Mouse (Mus musculus): ENCODE measurements around the gene Immp2l. TPM values are rescaled to one million over a fixed set of nuclear protein-coding genes. Genes with fewer than 3 reads are reported as not detected.
"Not testable (repeated sequence)": the region's sequence is repeated elsewhere in the genome, so short reads cannot be mapped to it uniquely, and the experiment has no call there.

Immp2l gene
- polyA plus RNA-seq, 1 experiment from 2014 or later: 18.5 TPM

DNA sequence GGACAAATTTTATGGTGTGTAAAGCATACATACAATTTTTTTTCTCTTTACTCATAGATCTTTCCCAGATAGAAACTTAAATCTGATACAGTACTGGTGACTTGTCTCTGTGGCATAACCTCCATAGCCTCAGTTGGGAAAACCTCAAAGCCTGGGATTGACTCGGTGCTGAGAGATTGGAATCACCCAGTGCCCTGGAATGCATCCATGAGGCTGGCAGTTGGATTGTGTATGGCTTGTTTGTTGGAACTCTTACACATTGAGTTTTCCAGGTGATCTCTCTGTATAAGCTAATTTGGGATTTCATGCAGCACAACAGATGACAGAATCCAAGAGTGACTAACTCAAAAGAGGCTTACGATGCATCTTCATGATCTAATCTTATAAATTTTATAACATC, 815.4 kb downstream of the Immp2l start:
- Histone ChIP-seq H3K4me1 (ENCODE audit: control insufficient read depth, insufficient read depth, low read length) (no peaks in the 10 kb centered on the region), H3K36me3 (ENCODE audit: control insufficient read depth, insufficient read depth, low read length) (no peaks in the 10 kb centered on the region), H3K4me2 (replicated peaks; ENCODE audit: low read depth, low read length) (no peak overlapping the region), H3K27me3 (ENCODE audit: control insufficient read depth, insufficient read depth, low read length) (no peaks in the 10 kb centered on the region), H3K9ac (replicated peaks; ENCODE audit: low read depth, low read length) (no peak overlapping the region), H3K9me3 (ENCODE audit: control insufficient read depth, low read depth, low read length) (no peaks in the 10 kb centered on the region), H3K4me3 (ENCODE audit: low read depth, low read length) (no peak overlapping the region), H3K27ac (ENCODE audit: low read length) (no peak overlapping the region)
- 93% methylated on average over 2 of the region's 2 CpGs for WGBS
- no peak for ATAC-seq (ENCODE audit: insufficient number of reproducible peaks, insufficient read depth, low FRiP score, low read depth)

DNA sequence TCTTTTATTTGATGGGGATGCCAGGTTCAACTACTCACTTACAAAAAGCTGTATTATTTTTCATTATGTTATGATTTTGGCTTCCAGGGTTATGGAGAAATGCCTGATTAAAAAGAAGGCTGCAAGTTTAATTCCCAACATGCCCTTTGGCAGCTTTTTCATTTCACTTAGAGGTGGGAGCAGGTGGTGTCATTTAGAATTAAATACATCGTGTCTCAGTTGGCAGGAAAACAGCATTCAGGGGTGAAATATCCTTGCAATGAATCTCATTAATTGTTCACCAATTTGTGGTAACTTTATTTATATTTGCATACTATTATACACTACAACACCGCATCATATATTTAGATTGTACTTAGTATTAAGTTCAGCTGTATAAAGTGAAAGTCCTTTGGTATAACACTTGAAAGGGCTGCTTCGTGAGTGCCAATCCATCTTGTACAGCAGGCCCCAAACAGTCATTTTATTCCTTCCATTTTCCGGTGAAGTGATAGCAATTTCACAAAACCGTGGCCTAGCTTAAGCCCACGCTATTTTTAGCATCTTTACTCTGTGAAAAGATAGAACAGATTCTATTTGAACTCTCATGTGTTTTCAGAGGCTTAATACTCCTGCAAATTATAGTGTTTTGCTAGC, 818.9 kb downstream of the Immp2l start:
- 39% methylated on average over 6 of the region's 6 CpGs for WGBS
- ATAC-seq (ENCODE audit: insufficient number of reproducible peaks, insufficient read depth, low FRiP score, low read depth): no peak
- Histone ChIP-seq H3K4me1 (ENCODE audit: control insufficient read depth, insufficient read depth, low read length) (no peaks in the 10 kb centered on the region), H3K4me3 (ENCODE audit: low read depth, low read length) (no peak overlapping the region), H3K36me3 (ENCODE audit: control insufficient read depth, insufficient read depth, low read length) (no peaks in the 10 kb centered on the region), H3K9me3 (ENCODE audit: control insufficient read depth, low read depth, low read length) (no peaks in the 10 kb centered on the region), H3K27ac (ENCODE audit: low read length) (no peak overlapping the region), H3K9ac (replicated peaks; ENCODE audit: low read depth, low read length) (no peak overlapping the region), H3K27me3 (ENCODE audit: control insufficient read depth, insufficient read depth, low read length) (no peaks in the 10 kb centered on the region), H3K4me2 (replicated peaks; ENCODE audit: low read depth, low read length) (no peak overlapping the region)

DNA sequence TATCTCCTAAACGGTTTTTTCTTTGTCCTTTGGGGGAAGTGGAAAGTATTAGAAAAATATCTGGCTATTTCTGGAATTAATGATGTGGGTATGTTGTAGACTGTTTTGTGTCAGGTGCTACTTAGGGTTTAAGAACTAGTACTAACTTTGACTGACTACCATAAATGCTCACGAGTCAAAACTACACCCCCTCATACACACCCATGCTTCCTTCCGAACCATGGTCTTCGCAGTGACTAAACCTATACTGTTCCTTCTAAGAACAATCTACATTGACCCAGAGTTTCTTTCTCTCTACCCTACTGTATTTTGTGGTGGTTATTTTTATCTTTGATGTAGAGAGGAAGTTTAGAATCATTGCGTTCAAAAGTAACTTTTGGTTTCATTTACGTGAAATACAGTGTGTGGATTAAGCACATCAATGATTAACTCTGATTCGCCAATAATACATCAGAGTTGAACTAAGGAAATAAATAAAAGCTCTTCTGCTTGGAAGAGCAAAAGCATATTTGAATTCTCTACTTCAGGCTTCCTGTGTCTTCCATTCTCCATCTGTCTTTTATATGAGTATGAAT, 828.1 kb downstream of the Immp2l start:
- no peak overlapping the region for H3K9ac ChIP-seq (replicated peaks; ENCODE audit: low read depth, low read length)
- WGBS: 83% methylated on average over 7 of the region's 7 CpGs
- H3K4me2 ChIP-seq (replicated peaks; ENCODE audit: low read depth, low read length): no peak overlapping the region
- no peak overlapping the region for H3K27ac ChIP-seq (ENCODE audit: low read length)
- no peak overlapping the region for H3K4me3 ChIP-seq (ENCODE audit: low read depth, low read length)
- no peaks in the 10 kb centered on the region for H3K36me3 ChIP-seq (ENCODE audit: control insufficient read depth, insufficient read depth, low read length)
- no peaks in the 10 kb centered on the region for H3K4me1 ChIP-seq (ENCODE audit: control insufficient read depth, insufficient read depth, low read length)
- H3K9me3 ChIP-seq (ENCODE audit: control insufficient read depth, low read depth, low read length): no peaks in the 10 kb centered on the region
- no peaks in the 10 kb centered on the region for H3K27me3 ChIP-seq (ENCODE audit: control insufficient read depth, insufficient read depth, low read length)
- no peak for ATAC-seq (ENCODE audit: insufficient number of reproducible peaks, insufficient read depth, low FRiP score, low read depth)

DNA sequence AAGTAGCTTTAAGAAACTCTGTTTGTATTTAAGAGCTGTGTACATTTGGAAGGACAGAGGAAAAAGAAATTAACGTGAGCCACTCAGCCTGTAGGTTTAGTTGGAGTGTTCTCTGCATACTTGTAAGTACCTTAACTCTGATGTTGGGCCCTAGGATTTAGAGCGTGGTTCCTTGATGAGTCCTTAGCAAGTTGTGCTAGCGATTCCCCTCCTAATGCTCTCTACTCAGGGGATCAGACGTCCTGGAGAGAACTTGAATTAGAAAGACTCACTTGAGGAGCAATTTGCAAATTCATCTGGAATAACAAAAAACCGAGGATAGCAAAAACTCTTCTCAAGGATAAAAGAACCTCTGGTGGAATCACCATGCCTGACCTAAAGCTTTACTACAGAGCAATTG, 835.8 kb downstream of the Immp2l start:
- H3K4me2 ChIP-seq (replicated peaks; ENCODE audit: low read depth, low read length); H3K4me3 ChIP-seq (ENCODE audit: low read depth, low read length); H3K27ac ChIP-seq (ENCODE audit: low read length); H3K36me3 ChIP-seq (ENCODE audit: control insufficient read depth, insufficient read depth, low read length); H3K27me3 ChIP-seq (ENCODE audit: control insufficient read depth, insufficient read depth, low read length); H3K4me1 ChIP-seq (ENCODE audit: control insufficient read depth, insufficient read depth, low read length); H3K9ac ChIP-seq (replicated peaks; ENCODE audit: low read depth, low read length); H3K9me3 ChIP-seq (ENCODE audit: control insufficient read depth, low read depth, low read length); ATAC-seq (ENCODE audit: insufficient number of reproducible peaks, insufficient read depth, low FRiP score, low read depth): not testable (repeated sequence)
- 52% methylated on average over 5 of the region's 5 CpGs for WGBS

DNA sequence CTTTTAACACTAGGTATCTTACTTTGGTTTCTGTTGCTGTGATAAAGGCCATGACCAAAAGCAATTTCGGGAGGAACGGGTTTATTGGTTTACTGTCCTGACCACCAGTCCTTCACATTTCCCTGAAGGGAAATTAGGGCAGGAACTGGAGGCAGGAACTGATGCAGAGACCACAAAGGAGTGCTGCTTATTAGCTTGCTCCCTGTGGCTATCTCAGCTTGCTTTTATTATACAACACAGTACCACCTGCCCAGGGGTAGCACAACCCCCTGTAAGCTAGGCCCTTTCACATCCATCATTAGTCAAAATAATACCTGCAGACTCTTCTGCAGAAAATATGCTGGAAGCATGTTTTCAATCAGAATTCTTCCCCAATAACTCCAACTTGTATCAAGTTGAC, 844.4 kb downstream of the Immp2l start:
- ATAC-seq (ENCODE audit: insufficient number of reproducible peaks, insufficient read depth, low FRiP score, low read depth): 0 out of 2 replicates have a peak, but pooled peaks have one; percentile 46
- no peaks in the 10 kb centered on the region for H3K9me3 ChIP-seq (ENCODE audit: control insufficient read depth, low read depth, low read length)
- H3K4me2 ChIP-seq (replicated peaks; ENCODE audit: low read depth, low read length): no peak overlapping the region
- no peak overlapping the region for H3K4me3 ChIP-seq (ENCODE audit: low read depth, low read length)
- no peaks in the 10 kb centered on the region for H3K36me3 ChIP-seq (ENCODE audit: control insufficient read depth, insufficient read depth, low read length)
- 90% methylated on average over 2 of the region's 2 CpGs for WGBS
- H3K4me1 ChIP-seq (ENCODE audit: control insufficient read depth, insufficient read depth, low read length): no peaks in the 10 kb centered on the region
- H3K27me3 ChIP-seq (ENCODE audit: control insufficient read depth, insufficient read depth, low read length): no peaks in the 10 kb centered on the region
- no peak overlapping the region for H3K27ac ChIP-seq (ENCODE audit: low read length)
- no peak overlapping the region for H3K9ac ChIP-seq (replicated peaks; ENCODE audit: low read depth, low read length)

DNA sequence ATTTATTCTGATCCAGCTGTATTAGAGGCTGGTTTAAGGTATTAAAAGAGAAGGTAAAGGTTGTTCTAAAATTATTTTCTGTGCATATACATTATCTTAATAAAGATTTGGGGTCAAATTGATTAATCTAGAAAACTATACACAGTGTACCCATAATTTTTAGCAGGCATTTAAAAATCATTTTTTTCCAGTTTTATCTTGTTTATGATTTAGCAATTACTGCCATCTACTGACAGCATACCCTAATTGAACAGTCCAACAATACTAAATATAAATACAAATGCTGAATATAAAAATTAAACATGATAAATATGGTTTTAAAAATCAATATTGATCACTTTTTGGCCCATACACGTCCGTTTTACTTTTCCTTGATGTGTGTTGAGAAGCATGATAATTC, 850.1 kb downstream of the Immp2l start:
- Histone ChIP-seq H3K36me3 (ENCODE audit: control insufficient read depth, insufficient read depth, low read length) (no peaks in the 10 kb centered on the region), H3K4me1 (ENCODE audit: control insufficient read depth, insufficient read depth, low read length) (no peaks in the 10 kb centered on the region), H3K9me3 (ENCODE audit: control insufficient read depth, low read depth, low read length) (no peaks in the 10 kb centered on the region), H3K4me3 (ENCODE audit: low read depth, low read length) (no peak overlapping the region), H3K27ac (ENCODE audit: low read length) (no peak overlapping the region), H3K27me3 (ENCODE audit: control insufficient read depth, insufficient read depth, low read length) (no peaks in the 10 kb centered on the region), H3K4me2 (replicated peaks; ENCODE audit: low read depth, low read length) (no peak overlapping the region), H3K9ac (replicated peaks; ENCODE audit: low read depth, low read length) (no peak overlapping the region)
- WGBS: 78% methylated on average over 2 of the region's 2 CpGs
- no peak for ATAC-seq (ENCODE audit: insufficient number of reproducible peaks, insufficient read depth, low FRiP score, low read depth)

DNA sequence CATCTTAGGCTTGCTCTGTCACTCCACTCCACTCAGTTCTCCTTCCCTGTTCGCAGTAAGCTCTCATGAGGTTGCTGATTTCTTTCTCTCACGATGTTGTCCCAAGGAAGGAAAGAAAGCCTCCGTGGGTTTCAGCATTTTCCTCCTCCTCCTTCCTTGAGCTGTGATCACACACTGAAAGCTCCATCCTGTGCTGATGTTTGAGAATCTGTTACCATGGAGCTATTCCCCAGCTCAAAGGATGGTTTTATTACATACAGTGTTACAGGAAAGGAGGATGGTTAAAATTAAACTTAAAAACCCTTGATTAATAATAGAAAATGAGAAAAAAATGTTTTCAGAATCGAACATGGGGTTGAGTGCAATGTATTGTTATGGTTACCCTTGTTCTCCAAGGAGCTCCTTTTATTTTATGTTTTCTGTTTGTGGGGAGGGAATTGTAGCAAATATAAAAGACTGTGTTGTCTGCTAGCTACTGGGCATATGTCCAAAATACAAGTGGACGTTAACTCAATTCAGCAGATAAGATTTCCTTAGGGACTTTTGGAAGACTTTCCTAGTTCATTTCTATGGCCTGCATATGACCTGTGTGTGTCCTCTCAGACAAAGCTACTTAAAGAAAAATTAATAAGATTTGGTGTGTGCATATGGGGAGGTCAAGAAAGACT, 853.5 kb downstream of the Immp2l start:
- 71% methylated on average over 5 of the region's 5 CpGs for WGBS
- no peaks in the 10 kb centered on the region for H3K36me3 ChIP-seq (ENCODE audit: control insufficient read depth, insufficient read depth, low read length)
- H3K4me2 ChIP-seq (replicated peaks; ENCODE audit: low read depth, low read length): no peak overlapping the region
- no peak for ATAC-seq (ENCODE audit: insufficient number of reproducible peaks, insufficient read depth, low FRiP score, low read depth)
- H3K4me1 ChIP-seq (ENCODE audit: control insufficient read depth, insufficient read depth, low read length): no peaks in the 10 kb centered on the region
- H3K27me3 ChIP-seq (ENCODE audit: control insufficient read depth, insufficient read depth, low read length): no peaks in the 10 kb centered on the region
- H3K4me3 ChIP-seq (ENCODE audit: low read depth, low read length): no peak overlapping the region
- H3K27ac ChIP-seq (ENCODE audit: low read length): no peak overlapping the region
- H3K9ac ChIP-seq (replicated peaks; ENCODE audit: low read depth, low read length): no peak overlapping the region
- H3K9me3 ChIP-seq (ENCODE audit: control insufficient read depth, low read depth, low read length): no peaks in the 10 kb centered on the region

DNA sequence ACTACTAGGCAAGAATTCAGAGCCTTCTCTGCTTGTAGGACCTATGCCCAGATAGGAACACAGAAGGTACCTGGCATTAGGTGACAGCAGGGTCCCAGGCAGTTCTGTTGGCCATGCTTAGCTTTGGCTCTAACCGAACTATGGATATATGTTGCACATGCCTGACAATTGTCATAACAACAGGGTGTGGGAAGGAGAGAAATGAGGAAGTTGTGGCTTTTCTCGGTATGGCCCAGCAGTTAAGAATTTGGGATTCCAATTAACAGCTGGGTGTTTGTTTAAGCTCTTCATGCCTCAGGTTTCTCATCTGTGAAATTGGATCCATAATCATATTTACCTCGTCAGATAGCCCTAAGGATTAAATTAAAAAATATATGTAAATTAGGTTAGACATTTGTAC, 854.6 kb downstream of the Immp2l start:
- no peaks in the 10 kb centered on the region for H3K9me3 ChIP-seq (ENCODE audit: control insufficient read depth, low read depth, low read length)
- ATAC-seq (ENCODE audit: insufficient number of reproducible peaks, insufficient read depth, low FRiP score, low read depth): no peak
- H3K36me3 ChIP-seq (ENCODE audit: control insufficient read depth, insufficient read depth, low read length): no peaks in the 10 kb centered on the region
- no peak overlapping the region for H3K4me2 ChIP-seq (replicated peaks; ENCODE audit: low read depth, low read length)
- WGBS: 71% methylated on average over 3 of the region's 3 CpGs
- no peak overlapping the region for H3K4me3 ChIP-seq (ENCODE audit: low read depth, low read length)
- H3K27ac ChIP-seq (ENCODE audit: low read length): no peak overlapping the region
- no peaks in the 10 kb centered on the region for H3K27me3 ChIP-seq (ENCODE audit: control insufficient read depth, insufficient read depth, low read length)
- no peaks in the 10 kb centered on the region for H3K4me1 ChIP-seq (ENCODE audit: control insufficient read depth, insufficient read depth, low read length)
- no peak overlapping the region for H3K9ac ChIP-seq (replicated peaks; ENCODE audit: low read depth, low read length)

Data from stomach, embryonic 14.5 days (tissue).